Mouse (Mus musculus) ZHBTc4 (cell line): Measurements from ENCODE around the gene Efna4.
A peak's percentile ranks its signal among the peaks of the same experiment; 100 is the strongest.

Source experiments
- DNase-seq: peaks from one replicate; pipeline ENCODE4 v3.0.0-alpha.2; 2011; ENCODE audit warnings: low read depth, low spot score

Gene Efna4

GRCm38 (mm10) chr3:89331561-89331960 is 6.3 kb downstream of the Efna4 start:
- DNase-seq: no peak

DNA sequence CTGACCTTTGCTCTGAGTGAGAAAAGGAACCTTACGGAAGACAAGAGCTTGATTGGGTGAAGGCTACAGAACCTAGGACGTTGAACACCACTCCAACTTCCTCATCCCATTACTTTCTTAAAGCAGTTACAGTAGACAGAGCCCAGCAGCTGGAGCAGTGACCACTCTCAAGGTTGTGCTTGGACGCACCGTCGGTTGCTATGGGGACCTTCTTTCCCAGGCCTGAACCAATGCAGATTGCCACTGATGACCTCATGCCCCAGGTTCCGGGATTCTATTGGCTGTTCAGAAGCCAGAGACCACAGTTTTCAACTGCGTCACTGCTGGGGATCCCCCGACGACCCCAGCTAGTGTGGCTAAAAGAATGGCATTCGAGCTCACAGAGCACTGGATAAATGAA is 6.9 kb downstream of the Efna4 start:
- DNase-seq: no peak

- no peak for DNase-seq
Measured at GRCm38 (mm10) chr3:89330346-89330745, 7.5 kb downstream of the Efna4 start.

DNA sequence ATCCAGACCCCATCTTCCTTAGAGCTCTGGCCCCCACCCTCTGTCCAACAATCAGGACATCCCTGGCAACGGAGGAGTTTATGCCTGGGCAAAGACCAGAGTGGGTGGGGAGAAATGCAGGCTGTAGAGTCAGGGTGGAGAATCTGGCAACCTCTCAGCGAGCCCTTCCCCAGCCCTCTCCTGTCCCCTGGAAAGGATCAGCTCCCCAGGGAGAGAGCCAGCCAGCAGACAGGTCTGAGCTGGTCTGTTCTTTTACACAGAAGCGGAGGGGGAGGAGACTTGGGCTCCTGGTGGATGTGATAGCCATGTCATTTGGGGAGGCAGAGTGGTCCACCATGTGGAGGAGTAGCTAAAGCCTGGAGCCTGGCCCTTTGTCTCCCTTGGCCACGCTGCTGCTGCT is 9.2 kb downstream of the Efna4 start:
- DNase-seq: peak; percentile 89

DNA sequence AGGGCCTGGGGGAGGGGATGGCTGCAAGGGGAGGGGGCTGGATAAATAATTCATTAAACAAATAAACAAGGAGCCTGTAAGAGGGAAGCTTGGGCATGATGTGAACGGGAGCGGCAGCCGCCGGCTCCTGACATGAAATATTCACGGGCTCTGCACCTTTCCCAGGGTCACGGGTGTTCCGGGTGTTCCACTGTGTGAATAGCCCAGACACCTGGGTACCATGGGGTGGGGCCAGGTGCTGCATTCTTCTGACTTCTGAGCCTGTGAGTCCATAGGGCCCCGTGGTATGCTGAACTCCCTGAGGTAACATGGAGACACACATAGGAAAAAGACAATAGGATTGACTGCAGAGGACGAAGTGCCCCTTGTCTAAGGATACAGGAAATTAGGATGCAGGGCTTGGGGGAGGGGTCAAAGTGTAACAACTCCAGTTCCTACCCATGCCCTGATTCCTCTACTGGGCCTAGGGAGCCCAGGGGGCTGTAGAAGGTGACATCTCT is 10.4 kb downstream of the Efna4 start:
- DNase-seq: peak; percentile 79

- DNase-seq: no peak
Measured at GRCm38 (mm10) chr3:89325882-89326281, 11.9 kb downstream of the Efna4 start.

- peak; percentile 88 for DNase-seq
Measured at GRCm38 (mm10) chr3:89322514-89323165, 15.2 kb downstream of the Efna4 start, which contains the start of gene Efna3. TSS of gene Efna3 (minus strand) at chr3:89322965.

DNA sequence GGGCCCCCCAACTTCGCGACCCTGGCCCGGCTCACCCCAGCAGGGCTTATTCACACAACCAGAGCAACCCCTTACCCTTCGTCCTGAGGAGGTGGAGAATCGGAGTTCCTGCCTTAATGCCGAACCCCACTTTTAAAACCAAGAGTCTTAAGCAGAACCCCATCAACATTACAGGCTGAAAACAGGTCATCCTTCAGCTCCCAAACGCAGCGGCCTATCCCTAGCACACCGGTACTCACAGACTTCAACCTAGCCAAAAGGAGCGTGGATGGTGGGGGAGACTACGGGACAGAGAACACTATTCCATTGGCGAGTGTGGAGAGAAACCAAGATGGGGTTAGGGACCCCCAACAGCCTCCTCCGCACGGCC is 15.7 kb downstream of the Efna4 start:
- no peak for DNase-seq

DNA sequence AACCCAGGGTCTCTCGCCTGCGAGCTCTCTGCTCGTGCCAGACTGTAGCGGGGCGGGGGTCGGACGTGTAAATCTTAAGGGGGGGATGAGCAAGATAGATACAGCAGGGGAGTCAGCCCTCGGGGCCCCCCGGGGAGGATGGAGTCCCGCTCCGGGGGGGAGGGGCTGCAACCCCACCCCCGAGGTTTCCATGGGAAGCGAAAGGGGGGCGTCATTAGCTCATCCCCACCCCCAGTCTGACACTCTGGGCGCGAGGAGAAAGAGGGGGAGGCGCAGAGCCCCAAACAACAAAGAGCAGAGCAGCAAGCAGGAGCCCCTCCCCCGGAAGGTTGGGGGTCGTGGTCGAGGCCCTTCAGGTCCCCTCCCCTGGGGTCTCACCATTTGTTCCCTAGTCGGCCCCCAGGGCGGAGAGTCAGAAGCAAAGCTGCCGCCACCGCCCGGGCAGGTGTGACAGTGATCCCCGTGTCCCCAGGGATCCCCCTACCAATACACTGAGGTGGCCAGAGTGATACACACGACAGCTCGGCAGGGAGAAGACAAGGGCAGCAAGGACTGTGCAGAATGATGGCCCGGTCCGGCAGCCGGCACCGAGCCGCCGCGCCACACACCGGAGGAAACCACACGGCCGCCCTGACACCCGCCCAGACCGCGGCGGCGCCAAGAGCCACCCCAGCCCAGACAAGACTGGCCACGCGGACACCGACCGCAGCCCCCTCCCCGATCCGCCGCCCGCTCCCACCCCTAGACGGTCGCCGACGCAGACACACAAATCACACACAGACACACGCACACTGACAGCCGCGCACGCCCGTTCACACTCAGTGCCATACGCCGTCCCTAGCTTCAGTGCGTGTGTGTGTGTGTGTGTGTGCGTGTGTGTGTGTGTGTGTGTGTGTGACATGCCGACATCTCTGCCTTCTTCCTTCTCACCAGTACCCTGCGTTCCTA is 16.4 kb downstream of the Efna4 start:
- no peak for DNase-seq

- peak; percentile 88 for DNase-seq
Measured at GRCm38 (mm10) chr3:89320581-89321182, 17.1 kb downstream of the Efna4 start.

- no peak for DNase-seq
Measured at GRCm38 (mm10) chr3:89319591-89320350, 18.1 kb downstream of the Efna4 start.

DNA sequence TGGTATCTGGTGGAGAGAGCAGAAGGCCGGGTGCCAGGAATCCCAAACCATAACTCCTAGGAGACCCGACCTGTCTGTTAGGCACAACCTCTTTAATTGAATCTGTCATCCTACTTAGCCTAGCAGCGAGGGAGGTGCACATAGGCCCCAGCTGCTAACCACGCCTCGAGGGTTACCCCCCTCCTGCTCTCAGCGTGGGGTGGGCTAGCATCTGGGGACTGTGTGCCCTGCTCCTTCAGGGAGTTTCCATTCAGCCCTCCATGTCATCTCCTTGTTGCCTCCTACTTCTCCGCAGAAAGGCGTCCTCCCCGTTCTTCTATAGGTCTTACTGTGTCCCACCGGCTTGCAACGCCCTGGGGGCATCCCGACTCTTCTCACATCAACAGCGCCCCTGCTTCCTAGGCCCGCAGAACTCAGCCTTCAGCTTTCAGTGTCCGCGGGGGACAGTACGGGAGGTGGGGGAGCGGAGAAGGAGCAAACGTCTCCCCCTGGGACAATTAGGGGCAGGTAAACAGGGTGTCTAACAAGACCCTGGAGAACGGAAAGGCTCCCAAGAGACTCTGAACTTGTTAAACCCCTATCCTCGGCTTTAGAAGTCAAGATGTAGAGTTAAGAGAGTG is 18.7 kb downstream of the Efna4 start:
- DNase-seq: no peak

GRCm38 (mm10) chr3:89318316-89318715 is 19.5 kb downstream of the Efna4 start:
- no peak for DNase-seq

GRCm38 (mm10) chr3:89317246-89317645 is 20.6 kb downstream of the Efna4 start:
- DNase-seq: no peak

- peak; percentile 95 for DNase-seq
Measured at GRCm38 (mm10) chr3:89316833-89317232, 21.0 kb downstream of the Efna4 start.

DNA sequence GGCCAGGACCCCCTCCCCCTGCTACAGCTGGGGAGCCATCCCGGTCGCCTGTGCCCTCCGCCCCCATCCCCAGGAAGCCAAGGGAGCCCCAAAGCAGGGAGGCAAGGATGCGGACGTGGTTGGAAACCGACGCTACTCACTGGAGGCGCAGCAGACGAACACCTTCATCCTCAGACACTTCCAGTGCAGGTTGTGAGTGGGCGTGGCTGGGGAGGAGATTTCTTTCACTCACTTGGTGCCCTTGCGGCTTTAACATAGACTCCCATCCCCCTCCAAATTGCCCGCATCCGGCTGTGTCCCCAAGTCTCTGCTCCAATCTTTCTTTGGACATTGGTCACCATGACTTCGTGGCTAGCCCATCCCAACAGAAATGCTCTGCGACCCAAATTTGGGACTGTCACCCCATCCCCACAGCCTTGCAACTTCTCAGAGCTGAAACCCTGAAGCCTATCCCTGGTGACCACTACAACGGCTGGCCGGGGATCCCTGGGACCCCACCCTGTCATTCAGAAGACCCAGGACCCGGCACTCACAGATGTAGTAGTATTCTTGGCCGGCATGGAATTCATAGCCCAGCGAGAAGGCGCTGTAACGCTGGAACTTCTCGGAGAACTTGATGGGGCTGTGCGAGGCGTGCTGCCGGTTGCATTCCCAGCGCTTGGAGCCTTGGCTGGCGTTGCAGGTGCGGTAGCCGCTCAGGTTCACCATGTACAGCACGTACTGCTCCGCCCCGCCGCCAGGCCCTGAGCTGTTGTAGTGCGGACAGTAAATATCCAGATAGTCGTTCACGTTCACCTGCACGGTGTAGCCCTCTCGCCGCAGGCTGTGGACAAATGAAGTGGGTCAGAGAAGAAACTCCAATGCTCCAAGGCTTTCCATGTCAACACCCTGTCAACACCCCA is 21.6 kb downstream of the Efna4 start:
- peak; percentile 60 for DNase-seq

DNA sequence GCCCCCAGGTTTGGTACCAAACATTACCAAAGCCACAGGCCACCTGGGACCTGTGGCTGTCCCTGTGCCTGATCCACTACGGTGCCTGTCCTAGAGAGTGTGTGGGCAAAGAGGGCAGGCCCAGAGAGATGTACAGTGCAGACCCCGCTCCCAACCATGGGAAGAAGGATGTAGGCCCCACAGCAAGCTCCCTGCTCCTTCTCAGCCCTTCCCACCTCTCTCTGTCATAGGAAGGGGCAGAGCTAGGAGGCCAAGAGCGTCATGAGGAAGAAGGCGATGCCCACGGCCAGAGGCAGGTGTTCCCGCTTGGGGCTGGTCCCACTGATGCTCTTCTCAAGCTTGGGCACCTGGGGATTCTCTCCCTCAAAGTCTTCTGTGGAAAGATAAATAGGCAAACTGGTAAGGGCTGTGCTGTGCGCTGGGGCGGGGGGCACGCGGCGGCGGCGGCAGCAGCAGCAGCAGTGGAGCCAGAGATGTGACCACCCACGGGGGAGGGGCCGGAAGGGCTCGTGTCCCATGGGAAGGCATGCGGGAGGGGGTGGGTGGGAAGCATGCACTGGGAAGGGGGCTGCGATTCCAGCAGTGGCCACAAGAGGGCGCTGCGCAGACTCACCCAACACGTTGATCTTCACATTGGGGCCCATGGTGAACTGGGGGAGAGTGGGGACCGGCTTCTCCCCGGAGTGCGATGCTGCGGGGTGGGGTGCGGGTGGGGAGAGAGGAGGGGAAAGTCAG is 22.5 kb downstream of the Efna4 start:
- peak; percentile 91 for DNase-seq

DNA sequence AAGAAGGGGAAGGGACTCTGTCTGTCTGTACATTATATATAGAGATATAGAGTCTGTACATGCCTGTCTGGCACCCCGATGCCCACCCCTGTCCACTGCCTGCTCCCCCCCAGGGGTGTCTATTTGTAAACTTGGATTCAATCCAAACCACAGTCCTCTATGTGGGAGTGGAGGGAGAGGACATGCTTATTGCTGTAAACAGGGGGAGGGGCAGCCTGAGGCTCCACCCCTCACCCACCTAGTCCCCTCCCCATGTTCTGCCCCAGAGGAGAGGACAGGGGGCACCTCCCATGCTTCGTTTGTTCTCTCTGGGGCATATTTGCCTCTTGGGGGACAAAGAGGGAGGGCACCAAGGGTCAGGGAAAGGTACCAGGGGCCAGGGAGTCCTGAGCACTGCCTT is 23.0 kb downstream of the Efna4 start:
- no peak for DNase-seq

- DNase-seq: no peak
Measured at GRCm38 (mm10) chr3:89314340-89314739, 23.5 kb downstream of the Efna4 start.
